Mouse (Mus musculus): ENCODE measurements around the gene Gm49721. TPM values are rescaled to one million over a fixed set of nuclear protein-coding genes. Genes with fewer than 3 reads are reported as not detected.
"Not testable (repeated sequence)": the region's sequence is repeated elsewhere in the genome, so short reads cannot be mapped to it uniquely, and the experiment has no call there.

Gene Gm49721
- polyA plus RNA-seq, 1 experiment from 2014 or later, result 0.56 TPM

- H3K36me3 ChIP-seq (replicated peaks; ENCODE audit: control insufficient read depth, insufficient read depth), result not testable (repeated sequence)
Observed at GRCm38 (mm10) chr17:6972836-6973396, 5.8 kb upstream of the Gm49721 start.

GRCm38 (mm10) chr17:6974985-6975384, 3.7 kb upstream of the Gm49721 start:
- H3K4me3 ChIP-seq (replicated peaks; ENCODE audit: low read length); ATAC-seq (ENCODE audit: low FRiP score); H3K27me3 ChIP-seq (ENCODE audit: control insufficient read depth, insufficient read depth, low read length); H3K9ac ChIP-seq; DNase-seq (ENCODE audit: low spot score); H3K27ac ChIP-seq; H3K4me1 ChIP-seq (replicated peaks; ENCODE audit: control insufficient read depth, insufficient read depth, low read length); H3K36me3 ChIP-seq (replicated peaks; ENCODE audit: control insufficient read depth, insufficient read depth); H3K9me3 ChIP-seq (ENCODE audit: control insufficient read depth, low read length); H3K4me2 ChIP-seq (replicated peaks): not testable (repeated sequence)
- WGBS, result 57% methylated on average over 3 of the region's 3 CpGs

More at GRCm38 (mm10) chr17:6972836-6973396, 5.8 kb upstream of the Gm49721 start:
- WGBS, result 61% methylated on average over 4 of the region's 4 CpGs
- not testable (repeated sequence) for H3K9me3 ChIP-seq (ENCODE audit: control insufficient read depth, low read length); H3K27ac ChIP-seq; H3K9ac ChIP-seq; ATAC-seq (ENCODE audit: low FRiP score); DNase-seq (ENCODE audit: low spot score); H3K4me1 ChIP-seq (replicated peaks; ENCODE audit: control insufficient read depth, insufficient read depth, low read length); H3K4me2 ChIP-seq (replicated peaks); H3K4me3 ChIP-seq (replicated peaks; ENCODE audit: low read length); H3K27me3 ChIP-seq (ENCODE audit: control insufficient read depth, insufficient read depth, low read length)

GRCm38 (mm10) chr17:6979380-6979779, 676 bp downstream of the Gm49721 start:
- DNase-seq (ENCODE audit: low spot score); H3K9me3 ChIP-seq (ENCODE audit: control insufficient read depth, low read length); ATAC-seq (ENCODE audit: low FRiP score); H3K36me3 ChIP-seq (replicated peaks; ENCODE audit: control insufficient read depth, insufficient read depth); H3K27me3 ChIP-seq (ENCODE audit: control insufficient read depth, insufficient read depth, low read length); H3K27ac ChIP-seq; H3K4me1 ChIP-seq (replicated peaks; ENCODE audit: control insufficient read depth, insufficient read depth, low read length): not testable (repeated sequence)
- Histone ChIP-seq H3K4me2 (replicated peaks) (peak overlapping the region; percentile 64), H3K9ac (peak overlapping the region; percentile 66), H3K4me3 (replicated peaks; ENCODE audit: low read length) (peak overlapping the region; percentile 46)
- 29% methylated on average over 5 of the region's 5 CpGs for WGBS

DNA sequence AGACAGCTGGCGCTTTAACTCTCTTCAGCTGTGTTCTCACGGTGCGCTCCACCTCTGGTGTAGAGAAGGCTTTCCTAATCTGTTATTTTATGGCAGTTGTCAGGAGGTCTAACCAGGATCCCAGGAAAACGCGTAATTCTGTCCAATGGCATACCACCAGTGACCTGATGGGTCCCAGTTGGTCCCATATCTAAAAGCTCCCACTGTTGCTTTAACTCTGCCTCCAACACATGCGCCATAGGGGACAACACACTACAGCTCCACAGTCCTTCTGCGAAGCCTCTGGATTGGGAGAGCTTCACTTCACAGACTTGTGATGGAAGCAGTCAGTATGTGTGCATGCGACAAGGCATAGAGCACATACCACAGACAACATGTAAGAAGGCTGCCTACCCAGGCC, 1.4 kb downstream of the Gm49721 start:
- WGBS, result 93% methylated on average over 5 of the region's 8 CpGs
- not testable (repeated sequence) for H3K4me2 ChIP-seq (replicated peaks); H3K4me3 ChIP-seq (replicated peaks; ENCODE audit: low read length); H3K4me1 ChIP-seq (replicated peaks; ENCODE audit: control insufficient read depth, insufficient read depth, low read length); H3K36me3 ChIP-seq (replicated peaks; ENCODE audit: control insufficient read depth, insufficient read depth); H3K9me3 ChIP-seq (ENCODE audit: control insufficient read depth, low read length); H3K27ac ChIP-seq; DNase-seq (ENCODE audit: low spot score); ATAC-seq (ENCODE audit: low FRiP score); H3K9ac ChIP-seq; H3K27me3 ChIP-seq (ENCODE audit: control insufficient read depth, insufficient read depth, low read length)

DNA sequence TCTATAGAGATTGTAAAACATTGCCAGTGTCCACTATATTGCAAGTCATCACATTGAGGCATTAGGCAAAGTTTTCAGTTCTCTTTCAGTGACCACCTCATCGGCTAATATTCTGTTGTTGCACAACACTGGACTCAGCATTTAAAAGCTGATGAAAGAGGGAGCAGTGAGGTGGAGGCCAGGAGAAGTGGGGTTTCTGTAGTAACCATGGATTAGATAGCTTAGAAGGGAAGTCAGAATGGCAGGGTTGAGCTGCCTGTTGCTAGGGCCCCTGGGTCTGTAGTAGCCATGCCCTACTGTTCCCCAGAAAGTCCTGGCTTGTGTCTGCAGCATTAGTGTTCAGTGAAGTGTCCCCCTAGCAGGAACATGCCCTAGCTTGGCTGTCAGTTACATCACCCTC, 7.4 kb downstream of the Gm49721 start:
- not testable (repeated sequence) for H3K4me1 ChIP-seq (replicated peaks; ENCODE audit: control insufficient read depth, insufficient read depth, low read length)

DNA sequence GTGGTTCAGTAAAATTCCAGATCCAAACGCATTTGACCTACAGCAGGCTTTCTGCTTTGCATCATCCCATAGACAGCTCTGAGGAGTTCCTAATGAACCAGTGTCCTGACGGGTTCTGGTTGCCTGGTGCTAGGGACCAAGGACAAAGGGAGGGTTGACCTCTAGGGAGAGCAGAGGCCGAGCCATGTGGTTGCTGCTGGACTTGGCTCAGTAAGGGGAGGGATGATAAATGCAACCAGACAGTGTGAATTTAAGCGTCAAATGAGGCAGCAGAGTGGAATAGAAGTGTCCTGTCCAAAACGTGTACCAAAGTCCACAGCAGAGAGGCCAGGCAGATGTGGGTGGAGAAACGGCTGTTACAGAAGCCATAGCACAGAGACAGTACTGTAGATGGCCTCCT, 16.8 kb downstream of the Gm49721 start:
- H3K4me1 ChIP-seq (replicated peaks; ENCODE audit: control insufficient read depth, insufficient read depth, low read length); H3K27me3 ChIP-seq (ENCODE audit: control insufficient read depth, insufficient read depth, low read length); DNase-seq (ENCODE audit: low spot score); H3K27ac ChIP-seq; H3K9me3 ChIP-seq (ENCODE audit: control insufficient read depth, low read length); H3K36me3 ChIP-seq (replicated peaks; ENCODE audit: control insufficient read depth, insufficient read depth); H3K4me3 ChIP-seq (replicated peaks; ENCODE audit: low read length); ATAC-seq (ENCODE audit: low FRiP score); H3K4me2 ChIP-seq (replicated peaks); H3K9ac ChIP-seq: not testable (repeated sequence)
- no CpG with 5 or more reads among the region's 6 CpGs for WGBS

More for the DNA sequence above, 7.4 kb downstream of the Gm49721 start:
- H3K4me2 ChIP-seq (replicated peaks); H3K9me3 ChIP-seq (ENCODE audit: control insufficient read depth, low read length); DNase-seq (ENCODE audit: low spot score); ATAC-seq (ENCODE audit: low FRiP score); H3K36me3 ChIP-seq (replicated peaks; ENCODE audit: control insufficient read depth, insufficient read depth); H3K9ac ChIP-seq; H3K27me3 ChIP-seq (ENCODE audit: control insufficient read depth, insufficient read depth, low read length); H3K4me3 ChIP-seq (replicated peaks; ENCODE audit: low read length); H3K27ac ChIP-seq: not testable (repeated sequence)
- WGBS, result 93% methylated on average over 1 of the region's 1 CpGs

GRCm38 (mm10) chr17:6996826-6997225, 18.1 kb downstream of the Gm49721 start:
- H3K9ac ChIP-seq; H3K9me3 ChIP-seq (ENCODE audit: control insufficient read depth, low read length); DNase-seq (ENCODE audit: low spot score); H3K27me3 ChIP-seq (ENCODE audit: control insufficient read depth, insufficient read depth, low read length); H3K4me2 ChIP-seq (replicated peaks); H3K4me3 ChIP-seq (replicated peaks; ENCODE audit: low read length); H3K27ac ChIP-seq; H3K4me1 ChIP-seq (replicated peaks; ENCODE audit: control insufficient read depth, insufficient read depth, low read length); H3K36me3 ChIP-seq (replicated peaks; ENCODE audit: control insufficient read depth, insufficient read depth); ATAC-seq (ENCODE audit: low FRiP score): not testable (repeated sequence)
- WGBS, result 88% methylated on average over 8 of the region's 8 CpGs

GRCm38 (mm10) chr17:6997778-6998490, 19.2 kb downstream of the Gm49721 start:
- no CpG with 5 or more reads among the region's 7 CpGs for WGBS
- not testable (repeated sequence) for ATAC-seq (ENCODE audit: low FRiP score); H3K9ac ChIP-seq; H3K36me3 ChIP-seq (replicated peaks; ENCODE audit: control insufficient read depth, insufficient read depth); DNase-seq (ENCODE audit: low spot score); H3K27me3 ChIP-seq (ENCODE audit: control insufficient read depth, insufficient read depth, low read length); H3K27ac ChIP-seq; H3K4me3 ChIP-seq (replicated peaks; ENCODE audit: low read length); H3K4me1 ChIP-seq (replicated peaks; ENCODE audit: control insufficient read depth, insufficient read depth, low read length); H3K9me3 ChIP-seq (ENCODE audit: control insufficient read depth, low read length); H3K4me2 ChIP-seq (replicated peaks)

- not testable (repeated sequence) for ATAC-seq (ENCODE audit: low FRiP score); H3K4me1 ChIP-seq (replicated peaks; ENCODE audit: control insufficient read depth, insufficient read depth, low read length); DNase-seq (ENCODE audit: low spot score); H3K9me3 ChIP-seq (ENCODE audit: control insufficient read depth, low read length); H3K27me3 ChIP-seq (ENCODE audit: control insufficient read depth, insufficient read depth, low read length); H3K4me2 ChIP-seq (replicated peaks); H3K27ac ChIP-seq; H3K4me3 ChIP-seq (replicated peaks; ENCODE audit: low read length); H3K9ac ChIP-seq; H3K36me3 ChIP-seq (replicated peaks; ENCODE audit: control insufficient read depth, insufficient read depth)
- whole genome bisulfite sequencing, result 83% methylated on average over 7 of the region's 12 CpGs
Observed at GRCm38 (mm10) chr17:7001790-7002585, 23.3 kb downstream of the Gm49721 start.
